Mouse (Mus musculus) thymus, adult 2 months (tissue): ENCODE measurements around the gene Plxna4.

Source experiments
- CTCF ChIP-seq: fragments of 200-500 bp; IDR thresholded peaks from 2 replicates; pipeline ENCODE4 v1.5.1; 2012; ENCODE audit warnings: mild to moderate bottlenecking, control low read depth, low read length, moderate library complexity, borderline replicate concordance; ENCODE audit not compliant: control insufficient read depth, poor library complexity, insufficient read depth; ENCODE audit errors: extremely low read depth
- POLR2A ChIP-seq: fragments of 200-500 bp; IDR thresholded peaks from 2 replicates; pipeline ENCODE4 v1.6.1; 2012; ENCODE audit warnings: mild to moderate bottlenecking, low read length, control low read depth, moderate library complexity; ENCODE audit not compliant: control insufficient read depth, poor library complexity, insufficient read depth; ENCODE audit errors: extremely low read depth

DNA sequence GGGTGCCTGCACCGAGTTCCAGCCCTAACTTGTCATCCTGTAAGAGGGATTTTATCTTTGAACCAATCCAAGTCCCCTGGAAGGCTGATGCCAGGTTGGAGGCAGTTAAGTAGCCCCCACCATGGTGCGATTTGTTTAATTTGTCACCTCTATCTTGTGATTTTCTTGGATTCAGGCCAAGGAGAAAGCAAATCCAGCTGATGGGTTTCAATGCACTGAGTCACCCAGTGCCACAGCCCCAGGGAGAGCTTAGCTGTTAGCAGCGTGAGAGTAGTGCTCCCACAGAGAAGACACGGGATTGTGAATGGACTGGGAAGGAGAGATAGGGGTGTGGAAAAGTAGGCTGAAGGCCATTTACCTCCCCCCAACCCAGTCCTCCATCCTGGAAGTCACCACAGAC is 375.6 kb downstream of the Plxna4 start:
- TF ChIP-seq CTCF (no peak), POLR2A (no peak)
